Mouse (Mus musculus) R1 (cell line): ENCODE data around the gene Gga3.

Source experiments
- DNase-seq: peaks from one replicate; pipeline ENCODE4 v3.0.0-alpha.2; 2018; ENCODE audit warnings: low read depth, low spot score

The Gga3 gene

GRCm38 (mm10) chr11:115612410-115613137, 8.7 kb upstream of the Gga3 start, which contains the start of gene Mif4gd:
Mif4gd (minus strand) TSS chr11:115612969.
- DNase-seq = peak; percentile 96

- DNase-seq = peak; percentile 44
These were observed 8.2 kb upstream of the Gga3 start for GRCm38 (mm10) chr11:115612059-115612409.

GRCm38 (mm10) chr11:115611173-115611572, 7.3 kb upstream of the Gga3 start:
- no peak for DNase-seq

- DNase-seq = no peak
These were observed 5.7 kb upstream of the Gga3 start for GRCm38 (mm10) chr11:115609576-115609975.

GRCm38 (mm10) chr11:115608421-115609399, 4.9 kb upstream of the Gga3 start:
- no peak for DNase-seq

GRCm38 (mm10) chr11:115606733-115607132, 2.9 kb upstream of the Gga3 start:
- DNase-seq = no peak

- DNase-seq = no peak
These were observed 449 bp upstream of the Gga3 start for GRCm38 (mm10) chr11:115604304-115604696.

GRCm38 (mm10) chr11:115603128-115603475, 749 bp downstream of the Gga3 start:
- DNase-seq = no peak

- no peak for DNase-seq
These were observed 2.7 kb downstream of the Gga3 start for GRCm38 (mm10) chr11:115601174-115601573.

GRCm38 (mm10) chr11:115600743-115601142, 3.1 kb downstream of the Gga3 start:
- no peak for DNase-seq

GRCm38 (mm10) chr11:115599722-115600121, 4.1 kb downstream of the Gga3 start:
- DNase-seq = no peak

GRCm38 (mm10) chr11:115598309-115598708, 5.5 kb downstream of the Gga3 start:
- no peak for DNase-seq

GRCm38 (mm10) chr11:115595209-115595608, 8.6 kb downstream of the Gga3 start:
- DNase-seq = peak; percentile 62

- DNase-seq = peak; percentile 64
These were observed 13.2 kb downstream of the Gga3 start for GRCm38 (mm10) chr11:115590526-115591075.

GRCm38 (mm10) chr11:115587984-115588383, 15.9 kb downstream of the Gga3 start:
- DNase-seq = peak; percentile 82

- DNase-seq = no peak
These were observed 17.4 kb downstream of the Gga3 start for GRCm38 (mm10) chr11:115586403-115586802.

GRCm38 (mm10) chr11:115585573-115586100, 18.2 kb downstream of the Gga3 start:
- DNase-seq = no peak

GRCm38 (mm10) chr11:115584376-115585073, 19.3 kb downstream of the Gga3 start:
- DNase-seq = no peak

GRCm38 (mm10) chr11:115582913-115583606, 20.8 kb downstream of the Gga3 start:
- no peak for DNase-seq

GRCm38 (mm10) chr11:115579080-115579479, 24.8 kb downstream of the Gga3 start:
- DNase-seq = no peak

- no peak for DNase-seq
These were observed 38.9 kb downstream of the Gga3 start for GRCm38 (mm10) chr11:115564961-115565360.
